Mouse (Mus musculus): ENCODE measurements around the gene Sgo2a. TPM values are rescaled to one million over a fixed set of nuclear protein-coding genes. Genes with fewer than 3 reads are reported as not detected.

The Sgo2a gene
- polyA plus RNA-seq (2015; fragmentation: Nextera tagmentation; extraction: Ambion mirVana) = 3.4 and 3.7 TPM in 2 replicates

DNA sequence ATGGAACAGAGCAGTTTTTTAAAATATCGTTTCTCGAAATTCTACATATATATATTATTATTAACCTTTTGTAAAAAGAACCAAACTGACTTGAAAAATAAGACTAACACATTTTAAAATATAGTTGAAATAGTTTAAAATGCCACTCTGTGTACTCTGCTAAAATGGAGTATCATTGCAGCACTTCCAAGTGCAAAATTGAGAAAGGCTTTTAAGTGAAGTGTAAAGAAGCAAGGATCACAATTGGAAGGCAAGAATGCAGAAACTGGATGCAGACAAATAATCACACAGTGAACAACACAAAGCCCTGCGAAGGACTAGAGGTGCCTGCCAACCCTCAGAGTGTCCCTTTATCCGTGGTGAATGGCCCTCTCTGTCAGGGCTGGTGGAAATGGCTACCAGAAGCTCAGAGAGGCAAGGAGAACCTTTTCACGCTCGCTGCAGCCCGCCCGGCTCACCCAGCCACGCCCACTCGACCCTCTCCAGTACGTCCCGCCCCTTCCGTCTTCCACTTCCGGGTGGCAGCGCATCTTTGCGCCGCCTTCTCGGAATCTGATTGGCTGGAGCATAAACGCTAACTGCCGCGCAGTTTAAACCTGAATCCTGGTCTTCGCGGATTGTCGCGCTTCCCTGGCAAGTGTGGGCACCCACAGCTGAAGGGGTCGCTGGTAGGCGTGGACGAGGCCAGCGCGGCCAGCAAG lies at the start of gene Sgo2a:
TSS of gene Sgo2a (plus strand) at position 540 of the 701 bp plus-strand sequence.
- H3K36me3 ChIP-seq (ENCODE audit: control insufficient read depth, insufficient read depth, low read length) = no peaks in the 10 kb centered on the region
- 8% methylated on average over 28 of the region's 30 CpGs for WGBS
- H3K27me3 ChIP-seq (replicated peaks; ENCODE audit: control insufficient read depth, insufficient read depth, low read length) = no peaks in the 10 kb centered on the region
- peak within 1 kb of the TSS; percentile 94 for H3K27ac ChIP-seq (ENCODE audit: low read depth, low read length)
- ATAC-seq = peak; percentile 100
- H3K4me3 ChIP-seq (ENCODE audit: low read length) = peak within 1 kb of the TSS; percentile 73
- H3K4me2 ChIP-seq (ENCODE audit: low read length) = peak within 1 kb of the TSS; percentile 91
- H3K9me3 ChIP-seq (ENCODE audit: control insufficient read depth, low read length) = no peaks in the 10 kb centered on the region
- H3K4me1 ChIP-seq (ENCODE audit: control insufficient read depth, insufficient read depth, low read depth, low read length) = peaks cover 4% of the 10 kb centered on the region
- peak within 1 kb of the TSS; percentile 78 for H3K9ac ChIP-seq (ENCODE audit: low read depth, low read length)

DNA sequence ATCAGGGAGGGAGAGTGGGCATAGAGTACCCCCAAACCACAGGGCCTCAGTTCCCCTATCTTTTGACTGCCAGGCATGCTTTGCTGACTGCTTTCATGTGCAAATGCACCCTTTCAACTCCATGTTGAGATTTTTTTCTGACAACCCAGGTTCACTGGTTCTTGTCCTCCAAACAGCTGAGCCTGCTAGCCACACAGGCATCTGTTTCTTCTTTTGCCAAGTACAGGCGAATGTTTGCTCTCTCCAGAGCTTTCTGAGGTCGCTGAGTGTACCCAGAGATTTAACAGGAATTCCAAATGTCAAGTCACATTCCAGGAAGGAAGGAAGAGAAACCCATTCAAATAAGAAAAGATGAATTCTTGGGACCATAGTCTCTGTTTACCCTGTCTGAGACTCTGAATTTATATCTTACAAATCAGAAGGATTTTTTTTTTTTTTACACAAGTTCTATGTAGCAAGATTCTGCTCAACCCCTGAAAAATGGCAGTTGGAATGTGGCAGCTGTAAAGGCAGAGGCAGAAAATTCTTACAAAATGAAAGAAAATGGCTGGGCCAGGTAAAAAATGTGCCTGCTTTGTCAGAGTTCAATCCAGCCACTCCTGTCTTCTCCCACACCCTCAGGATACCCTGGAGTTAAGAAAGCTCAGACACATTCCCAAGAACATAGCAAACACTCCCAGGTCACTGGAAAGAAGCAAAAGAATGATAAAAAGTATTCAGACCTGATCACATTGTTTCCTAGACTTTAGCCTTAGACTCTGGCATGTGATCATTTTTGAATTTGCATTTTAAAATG lies 48.0 kb upstream of the Sgo2a start:
- 28% methylated on average over 2 of the region's 2 CpGs for WGBS
- H3K27ac ChIP-seq (ENCODE audit: low read depth, low read length) = no peak overlapping the region
- no peaks in the 10 kb centered on the region for H3K4me1 ChIP-seq (ENCODE audit: control insufficient read depth, insufficient read depth, low read depth, low read length)
- no peaks in the 10 kb centered on the region for H3K27me3 ChIP-seq (replicated peaks; ENCODE audit: control insufficient read depth, insufficient read depth, low read length)
- no peak overlapping the region for H3K4me3 ChIP-seq (ENCODE audit: low read length)
- no peak for ATAC-seq
- H3K4me2 ChIP-seq (ENCODE audit: low read length) = no peak overlapping the region
- no peaks in the 10 kb centered on the region for H3K9me3 ChIP-seq (ENCODE audit: control insufficient read depth, low read length)
- peaks cover 11% of the 10 kb centered on the region for H3K36me3 ChIP-seq (ENCODE audit: control insufficient read depth, insufficient read depth, low read length)
- no peak overlapping the region for H3K9ac ChIP-seq (ENCODE audit: low read depth, low read length)

DNA sequence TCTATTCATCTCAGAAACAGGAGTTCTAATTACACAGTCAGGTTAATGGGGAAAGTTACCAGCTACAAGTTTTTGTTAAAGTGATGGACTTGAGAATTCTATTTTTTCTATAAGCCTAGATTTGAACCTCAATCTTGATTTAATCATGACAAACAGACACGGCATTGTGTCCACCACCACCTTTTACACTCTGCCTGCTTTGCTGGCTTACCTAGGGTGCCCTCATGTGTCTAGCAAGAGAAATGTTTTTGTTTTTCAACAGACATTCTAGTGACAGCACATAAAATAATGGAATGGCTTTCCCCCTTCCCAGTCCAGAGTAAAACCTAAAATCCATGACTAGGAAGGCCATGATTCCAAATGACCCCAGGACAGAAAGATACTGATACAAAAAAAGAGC lies 46.6 kb upstream of the Sgo2a start:
- Histone ChIP-seq H3K36me3 (ENCODE audit: control insufficient read depth, insufficient read depth, low read length) (peaks cover 6% of the 10 kb centered on the region), H3K4me3 (ENCODE audit: low read length) (no peak overlapping the region), H3K9me3 (ENCODE audit: control insufficient read depth, low read length) (no peaks in the 10 kb centered on the region), H3K9ac (ENCODE audit: low read depth, low read length) (no peak overlapping the region), H3K4me1 (ENCODE audit: control insufficient read depth, insufficient read depth, low read depth, low read length) (no peaks in the 10 kb centered on the region), H3K4me2 (ENCODE audit: low read length) (no peak overlapping the region), H3K27ac (ENCODE audit: low read depth, low read length) (no peak overlapping the region), H3K27me3 (replicated peaks; ENCODE audit: control insufficient read depth, insufficient read depth, low read length) (no peaks in the 10 kb centered on the region)
- ATAC-seq = peak; percentile 68
- WGBS = 8% methylated on average over 1 of the region's 1 CpGs

DNA sequence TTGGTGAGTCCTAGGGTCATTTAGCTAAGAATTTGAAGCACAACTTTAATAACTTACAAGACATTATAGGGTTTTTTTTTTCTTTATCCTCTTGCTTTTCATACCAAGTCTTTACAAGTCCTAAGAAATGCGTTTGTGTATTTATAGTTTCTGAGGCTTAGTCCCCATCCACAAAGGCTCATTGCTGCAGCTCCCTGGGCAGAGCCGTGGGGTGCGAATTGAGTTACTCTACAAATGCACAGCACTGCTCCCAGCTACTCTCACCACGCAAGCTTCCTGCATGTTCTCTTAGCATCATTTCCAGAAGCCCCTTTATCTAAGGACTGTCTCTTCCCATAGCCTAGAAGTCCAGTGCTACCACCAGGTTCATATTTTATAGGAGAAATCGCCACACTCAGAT lies 46.1 kb upstream of the Sgo2a start:
- Histone ChIP-seq H3K9me3 (ENCODE audit: control insufficient read depth, low read length) (no peaks in the 10 kb centered on the region), H3K4me2 (ENCODE audit: low read length) (no peak overlapping the region), H3K27me3 (replicated peaks; ENCODE audit: control insufficient read depth, insufficient read depth, low read length) (no peaks in the 10 kb centered on the region), H3K4me1 (ENCODE audit: control insufficient read depth, insufficient read depth, low read depth, low read length) (no peaks in the 10 kb centered on the region), H3K4me3 (ENCODE audit: low read length) (no peak overlapping the region), H3K27ac (ENCODE audit: low read depth, low read length) (no peak overlapping the region), H3K36me3 (ENCODE audit: control insufficient read depth, insufficient read depth, low read length) (peaks cover 6% of the 10 kb centered on the region; the same call in 1 of the 2 replicates), H3K9ac (ENCODE audit: low read depth, low read length) (no peak overlapping the region)
- 62% methylated on average over 5 of the region's 5 CpGs for WGBS
- ATAC-seq = no peak

DNA sequence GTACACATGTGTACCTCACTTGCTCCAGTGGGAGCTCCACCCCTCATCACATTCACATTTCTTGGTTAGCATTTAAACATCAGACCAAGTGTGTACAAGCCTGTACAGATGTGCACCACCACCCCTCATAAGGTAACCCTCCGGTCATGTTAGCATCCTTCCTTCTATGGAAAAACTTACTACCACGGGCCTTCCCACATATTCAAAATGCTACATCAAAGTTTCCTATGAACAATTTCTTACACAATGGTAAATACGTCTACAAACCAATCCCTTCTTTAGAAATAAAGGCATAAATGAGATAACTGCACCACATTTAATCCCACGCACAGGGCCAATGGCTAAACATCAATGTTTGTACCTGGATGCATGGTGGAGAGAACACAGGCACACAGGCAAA lies 43.3 kb upstream of the Sgo2a start:
- WGBS = 98% methylated on average over 4 of the region's 4 CpGs
- Histone ChIP-seq H3K9ac (ENCODE audit: low read depth, low read length) (no peak overlapping the region), H3K4me1 (ENCODE audit: control insufficient read depth, insufficient read depth, low read depth, low read length) (no peaks in the 10 kb centered on the region), H3K27ac (ENCODE audit: low read depth, low read length) (no peak overlapping the region), H3K9me3 (ENCODE audit: control insufficient read depth, low read length) (no peaks in the 10 kb centered on the region), H3K36me3 (ENCODE audit: control insufficient read depth, insufficient read depth, low read length) (no peaks in the 10 kb centered on the region), H3K4me3 (ENCODE audit: low read length) (no peak overlapping the region), H3K4me2 (ENCODE audit: low read length) (no peak overlapping the region), H3K27me3 (replicated peaks; ENCODE audit: control insufficient read depth, insufficient read depth, low read length) (no peaks in the 10 kb centered on the region)
- ATAC-seq = no peak

DNA sequence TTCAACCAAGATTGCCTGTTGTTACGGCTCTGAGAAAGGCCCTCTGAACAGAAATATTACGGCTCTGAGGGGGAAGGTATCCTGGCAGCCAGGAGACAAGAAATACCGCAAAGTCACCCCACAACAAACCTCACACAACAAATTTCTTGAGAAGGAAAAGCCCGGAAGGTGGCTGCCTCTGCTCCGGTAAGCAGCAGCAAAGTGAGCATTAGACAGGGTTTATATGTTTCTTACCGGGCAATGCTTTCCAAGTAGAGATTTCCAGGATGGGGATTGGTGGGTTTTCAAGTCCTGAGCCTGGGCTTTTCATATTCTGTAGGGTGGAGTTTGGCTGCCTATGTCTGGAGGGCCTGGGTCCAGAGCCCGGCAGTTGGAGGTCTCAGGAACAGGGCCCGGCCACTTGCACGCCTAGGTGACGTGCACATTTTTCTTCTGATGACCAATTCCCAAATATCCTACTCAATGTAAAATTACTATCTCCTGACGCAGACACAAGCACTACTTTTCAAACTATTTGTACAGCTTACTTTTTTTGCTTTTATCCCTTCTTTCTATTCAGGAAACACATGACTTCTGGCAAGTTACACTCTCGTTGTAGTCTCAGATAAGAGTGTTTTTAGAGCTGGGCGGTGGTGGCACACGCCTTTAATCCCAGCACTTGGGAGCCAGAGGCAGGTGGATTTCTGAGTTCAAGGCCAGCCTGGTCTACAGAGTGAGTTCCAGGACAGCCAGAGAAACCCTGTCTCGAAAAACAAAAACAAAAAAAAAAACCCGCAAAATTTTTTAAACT lies 42.0 kb upstream of the Sgo2a start:
- Histone ChIP-seq H3K4me1 (ENCODE audit: control insufficient read depth, insufficient read depth, low read depth, low read length) (no peaks in the 10 kb centered on the region), H3K36me3 (ENCODE audit: control insufficient read depth, insufficient read depth, low read length) (no peaks in the 10 kb centered on the region), H3K4me3 (ENCODE audit: low read length) (no peak overlapping the region), H3K9me3 (ENCODE audit: control insufficient read depth, low read length) (no peaks in the 10 kb centered on the region), H3K9ac (ENCODE audit: low read depth, low read length) (no peak overlapping the region), H3K4me2 (ENCODE audit: low read length) (no peak overlapping the region), H3K27me3 (replicated peaks; ENCODE audit: control insufficient read depth, insufficient read depth, low read length) (no peaks in the 10 kb centered on the region), H3K27ac (ENCODE audit: low read depth, low read length) (no peak overlapping the region)
- 88% methylated on average over 16 of the region's 16 CpGs for WGBS
- ATAC-seq = no peak

DNA sequence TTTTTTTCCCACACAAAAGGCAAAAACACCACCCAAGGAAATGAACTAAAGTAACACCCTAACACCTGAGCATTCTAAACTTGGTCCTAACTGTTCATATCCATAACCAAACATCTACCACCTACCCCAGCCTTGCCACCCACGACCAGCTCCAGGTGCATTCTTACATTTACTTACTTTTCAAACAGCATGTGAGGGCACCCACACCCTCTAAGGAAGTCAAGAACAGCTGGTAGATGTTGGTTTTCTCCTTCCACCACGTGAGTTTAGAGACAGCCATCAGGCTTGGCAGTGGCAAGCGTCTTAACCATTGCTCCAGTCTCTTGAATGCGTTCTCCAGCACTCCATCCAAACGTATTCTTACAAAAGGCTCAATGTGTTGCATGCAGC lies 41.4 kb upstream of the Sgo2a start:
- Histone ChIP-seq H3K4me3 (ENCODE audit: low read length) (no peak overlapping the region), H3K36me3 (ENCODE audit: control insufficient read depth, insufficient read depth, low read length) (no peaks in the 10 kb centered on the region), H3K9ac (ENCODE audit: low read depth, low read length) (no peak overlapping the region), H3K9me3 (ENCODE audit: control insufficient read depth, low read length) (no peaks in the 10 kb centered on the region), H3K27me3 (replicated peaks; ENCODE audit: control insufficient read depth, insufficient read depth, low read length) (no peaks in the 10 kb centered on the region), H3K27ac (ENCODE audit: low read depth, low read length) (no peak overlapping the region), H3K4me2 (ENCODE audit: low read length) (no peak overlapping the region), H3K4me1 (ENCODE audit: control insufficient read depth, insufficient read depth, low read depth, low read length) (no peaks in the 10 kb centered on the region)
- 88% methylated on average over 5 of the region's 5 CpGs for WGBS
- no peak for ATAC-seq

DNA sequence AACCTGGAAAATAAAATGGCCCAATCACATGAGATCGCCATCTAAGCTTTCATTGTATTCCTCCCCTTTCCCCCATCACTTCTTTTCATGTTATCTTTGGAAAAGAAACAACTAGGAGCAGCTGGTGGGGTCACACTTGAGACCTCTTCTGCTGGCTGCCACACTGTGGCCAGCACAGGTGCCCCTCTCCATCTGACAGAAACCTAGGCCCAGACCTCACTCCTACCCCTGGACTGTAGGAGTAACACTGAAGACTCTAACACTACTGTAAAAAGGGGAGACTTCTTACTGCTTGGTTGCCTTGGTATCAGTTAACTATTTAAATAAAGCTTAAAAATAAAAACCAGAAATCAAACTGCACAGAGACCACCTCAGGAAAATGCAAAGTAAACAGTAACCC lies 40.0 kb upstream of the Sgo2a start:
- Histone ChIP-seq H3K4me2 (ENCODE audit: low read length) (no peak overlapping the region), H3K9ac (ENCODE audit: low read depth, low read length) (no peak overlapping the region), H3K4me1 (ENCODE audit: control insufficient read depth, insufficient read depth, low read depth, low read length) (no peaks in the 10 kb centered on the region), H3K9me3 (ENCODE audit: control insufficient read depth, low read length) (no peaks in the 10 kb centered on the region), H3K27me3 (replicated peaks; ENCODE audit: control insufficient read depth, insufficient read depth, low read length) (no peaks in the 10 kb centered on the region), H3K36me3 (ENCODE audit: control insufficient read depth, insufficient read depth, low read length) (peaks cover 4% of the 10 kb centered on the region), H3K27ac (ENCODE audit: low read depth, low read length) (no peak overlapping the region), H3K4me3 (ENCODE audit: low read length) (no peak overlapping the region)
- 92% methylated on average over 1 of the region's 1 CpGs for WGBS
- ATAC-seq = no peak
